Mouse (Mus musculus): ENCODE results near the gene Nupr1l. TPM values are rescaled to one million over a fixed set of nuclear protein-coding genes. Genes with fewer than 3 reads are reported as not detected.
"Not testable (repeated sequence)": the region's sequence is repeated elsewhere in the genome, so short reads cannot be mapped to it uniquely, and the experiment has no call there.

Gene Nupr1l
- polyA plus RNA-seq, 1 experiment from 2014 or later = 4.3 TPM

DNA sequence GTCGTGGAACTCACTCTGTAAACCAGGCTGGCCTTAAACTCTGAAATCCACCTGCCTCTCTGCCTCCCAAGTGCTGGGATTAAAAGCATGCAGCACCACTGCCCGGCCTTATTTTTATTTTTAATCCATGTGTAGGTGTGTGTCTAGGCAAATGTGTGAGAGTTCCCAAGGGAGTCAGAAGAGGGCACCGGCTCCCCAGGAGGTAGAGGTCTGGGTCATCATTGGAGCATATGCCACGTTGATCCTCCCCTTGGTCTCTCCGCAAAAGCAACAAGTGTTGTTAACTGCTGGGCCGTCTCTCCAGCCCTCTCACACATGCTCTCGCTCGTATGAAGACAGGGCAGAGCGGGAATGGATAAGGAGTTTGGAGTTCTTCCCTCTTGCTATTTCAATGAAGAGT lies 10.4 kb downstream of the Nupr1l start:
- Histone ChIP-seq H3K27me3 (replicated peaks) (no peaks in the 10 kb centered on the region), H3K27ac (replicated peaks) (no peak overlapping the region), H3K4me3 (replicated peaks) (no peak overlapping the region), H3K36me3 (no peaks in the 10 kb centered on the region), H3K9me3 (replicated peaks) (no peaks in the 10 kb centered on the region), H3K9ac (replicated peaks) (no peak overlapping the region), H3K4me1 (no peaks in the 10 kb centered on the region), H3K4me2 (no peak overlapping the region)
- WGBS = 85% methylated on average over 9 of the region's 9 CpGs
- no peak for ATAC-seq (ENCODE audit: low FRiP score)

DNA sequence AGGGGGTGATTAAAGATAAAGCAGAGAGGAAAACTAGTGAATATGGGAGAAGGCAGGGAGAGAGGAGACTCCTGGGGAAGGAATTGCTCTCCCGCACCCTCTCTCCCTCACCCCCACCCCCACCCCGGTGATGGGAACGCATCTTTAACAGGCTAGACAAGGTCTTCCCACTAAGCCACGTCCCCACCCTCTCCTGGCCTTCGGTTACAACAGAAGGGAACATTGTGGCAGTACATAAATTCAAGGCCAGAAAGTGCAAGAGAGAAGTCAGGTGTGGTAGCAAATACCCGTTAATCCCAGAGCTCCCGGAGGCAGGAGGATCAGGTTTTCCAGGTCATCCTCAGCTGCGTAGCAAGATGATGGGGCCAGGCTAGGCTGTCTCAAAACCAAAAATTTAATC lies 11.0 kb downstream of the Nupr1l start:
- no peak overlapping the region for H3K27ac ChIP-seq (replicated peaks)
- no peaks in the 10 kb centered on the region for H3K36me3 ChIP-seq
- WGBS = 70% methylated on average over 8 of the region's 8 CpGs
- no peak overlapping the region for H3K4me2 ChIP-seq
- no peaks in the 10 kb centered on the region for H3K4me1 ChIP-seq
- no peak for ATAC-seq (ENCODE audit: low FRiP score)
- no peaks in the 10 kb centered on the region for H3K9me3 ChIP-seq (replicated peaks)
- no peaks in the 10 kb centered on the region for H3K27me3 ChIP-seq (replicated peaks)
- H3K4me3 ChIP-seq (replicated peaks) = no peak overlapping the region
- no peak overlapping the region for H3K9ac ChIP-seq (replicated peaks)

DNA sequence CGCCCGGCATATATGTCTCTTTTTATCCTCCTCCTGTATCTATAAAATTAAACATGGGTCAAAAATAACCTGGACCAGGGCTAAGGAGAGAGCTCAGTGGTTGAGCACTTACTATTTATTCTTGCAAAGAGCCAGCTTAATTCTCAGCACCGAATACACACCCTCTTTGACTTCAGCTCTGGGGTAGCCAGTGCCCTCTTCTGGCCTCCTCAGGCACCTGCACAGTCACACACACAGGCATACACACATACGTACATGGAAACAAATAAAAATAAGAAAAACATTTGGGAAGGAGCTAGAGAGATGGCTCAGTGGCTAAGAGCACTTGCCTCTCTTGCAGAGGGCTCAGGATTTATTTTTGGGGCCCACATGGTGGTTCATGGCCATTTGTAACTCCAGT lies 13.6 kb downstream of the Nupr1l start:
- no peaks in the 10 kb centered on the region for H3K9me3 ChIP-seq (replicated peaks)
- no peak overlapping the region for H3K27ac ChIP-seq (replicated peaks)
- H3K4me1 ChIP-seq = no peaks in the 10 kb centered on the region
- H3K4me3 ChIP-seq (replicated peaks) = no peak overlapping the region
- no peak overlapping the region for H3K4me2 ChIP-seq
- no peaks in the 10 kb centered on the region for H3K36me3 ChIP-seq
- 96% methylated on average over 4 of the region's 4 CpGs for WGBS
- ATAC-seq (ENCODE audit: low FRiP score) = no peak
- no peak overlapping the region for H3K9ac ChIP-seq (replicated peaks)
- H3K27me3 ChIP-seq (replicated peaks) = no peaks in the 10 kb centered on the region

DNA sequence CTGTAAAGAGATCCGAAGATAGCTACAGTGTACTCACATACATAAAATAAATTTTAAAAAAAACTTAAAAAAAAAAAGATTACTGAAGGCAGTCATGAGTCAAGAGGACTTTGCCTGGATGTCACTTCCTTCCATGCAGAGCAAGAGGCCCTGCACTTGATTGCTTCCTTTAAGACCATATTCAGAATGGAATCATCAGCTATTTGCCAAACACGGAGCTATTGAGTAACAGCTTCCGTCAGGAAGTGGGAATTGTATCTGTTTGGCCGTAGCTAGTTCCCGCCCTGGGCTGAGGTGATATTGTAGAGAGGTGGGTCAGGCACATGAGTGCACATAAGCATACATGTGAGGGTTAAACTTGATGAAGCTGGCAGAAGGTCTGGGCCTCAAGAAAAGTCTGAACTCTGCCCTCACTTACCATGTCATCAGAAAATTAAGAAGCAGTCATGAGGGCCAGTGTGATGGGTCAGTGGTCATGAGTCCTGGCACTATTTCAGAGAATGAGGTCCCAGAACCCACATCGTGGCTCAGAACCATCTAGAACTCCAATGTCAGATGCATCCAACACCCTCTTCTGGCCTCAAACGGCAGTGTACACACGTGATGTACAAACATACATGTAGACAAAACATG lies 16.6 kb downstream of the Nupr1l start:
- no peak for ATAC-seq (ENCODE audit: low FRiP score)
- H3K27me3 ChIP-seq (replicated peaks) = no peaks in the 10 kb centered on the region
- 91% methylated on average over 8 of the region's 8 CpGs for WGBS
- H3K9ac ChIP-seq (replicated peaks) = no peak overlapping the region
- no peak overlapping the region for H3K4me3 ChIP-seq (replicated peaks)
- no peak overlapping the region for H3K4me2 ChIP-seq
- H3K27ac ChIP-seq (replicated peaks) = no peak overlapping the region
- no peaks in the 10 kb centered on the region for H3K36me3 ChIP-seq
- no peaks in the 10 kb centered on the region for H3K9me3 ChIP-seq (replicated peaks)
- no peaks in the 10 kb centered on the region for H3K4me1 ChIP-seq

DNA sequence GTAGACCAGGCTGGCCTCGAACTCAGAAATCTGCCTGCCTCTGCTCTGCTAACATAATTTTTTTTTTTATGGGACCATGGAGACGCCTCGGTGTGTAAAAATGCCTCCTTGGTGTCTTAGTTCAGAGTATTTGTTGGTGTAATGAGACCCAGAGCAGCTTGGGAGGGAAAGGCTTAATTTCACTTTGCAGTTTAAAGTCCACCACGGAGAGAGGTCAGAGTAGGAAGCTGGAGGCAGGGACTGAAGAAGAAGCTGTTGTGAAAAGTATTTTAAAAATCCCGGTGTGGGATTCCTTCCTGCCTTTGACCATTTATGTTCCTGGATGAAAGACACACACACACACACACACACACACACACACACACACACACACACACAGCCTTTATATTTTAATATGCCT lies 17.6 kb downstream of the Nupr1l start:
- no peak overlapping the region for H3K4me2 ChIP-seq
- H3K4me1 ChIP-seq = no peaks in the 10 kb centered on the region
- no peak overlapping the region for H3K4me3 ChIP-seq (replicated peaks)
- 86% methylated on average over 5 of the region's 5 CpGs for WGBS
- ATAC-seq (ENCODE audit: low FRiP score) = no peak
- no peaks in the 10 kb centered on the region for H3K36me3 ChIP-seq
- no peaks in the 10 kb centered on the region for H3K9me3 ChIP-seq (replicated peaks)
- H3K27me3 ChIP-seq (replicated peaks) = no peaks in the 10 kb centered on the region
- no peak overlapping the region for H3K9ac ChIP-seq (replicated peaks)
- no peak overlapping the region for H3K27ac ChIP-seq (replicated peaks)

DNA sequence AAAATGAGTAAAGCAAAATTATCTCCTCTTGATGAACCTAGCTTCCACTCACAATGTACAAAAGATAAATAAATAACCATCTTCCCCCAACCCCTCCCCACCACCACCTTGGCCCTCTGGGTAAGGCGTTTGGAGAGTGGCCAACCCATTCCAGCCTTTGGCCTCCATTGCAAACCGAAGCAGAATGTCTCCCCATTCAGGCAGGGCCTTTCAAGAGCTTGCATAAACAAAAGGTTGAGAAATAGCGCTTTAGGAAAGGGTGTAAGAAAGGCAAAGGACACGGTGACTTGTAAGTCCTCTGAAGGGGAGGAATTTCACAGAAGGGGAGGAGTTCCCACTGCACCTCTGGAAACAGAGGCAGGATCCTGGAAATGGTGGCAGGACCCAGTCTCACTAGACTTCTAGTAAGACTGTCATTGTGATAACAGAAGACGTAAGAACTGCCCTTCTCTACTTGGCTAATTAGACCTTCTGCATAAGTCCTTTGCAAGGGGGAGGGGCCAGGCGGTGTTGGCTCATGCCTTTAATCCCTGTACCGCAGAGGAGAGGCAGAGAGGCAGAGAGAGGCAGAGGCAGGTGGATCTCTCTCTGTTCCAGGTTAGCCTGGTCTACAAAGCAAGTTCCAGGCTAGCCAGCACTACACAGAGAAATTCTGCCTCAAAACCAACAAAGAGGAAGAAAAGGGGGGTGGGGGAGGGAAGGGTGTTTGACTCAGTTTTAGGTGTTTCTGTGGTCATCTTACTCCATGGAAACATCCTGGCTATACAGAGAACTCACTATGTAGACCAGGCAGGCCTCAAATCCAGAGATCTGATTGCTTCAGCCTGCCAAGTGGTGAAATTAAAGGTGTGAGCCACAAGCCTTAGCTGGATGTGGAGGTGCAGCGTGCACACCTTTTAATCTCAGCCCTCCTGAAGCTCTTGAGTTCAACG lies 21.9 kb downstream of the Nupr1l start:
- Histone ChIP-seq H3K4me3 (replicated peaks) (no peak overlapping the region), H3K27ac (replicated peaks) (no peak overlapping the region), H3K36me3 (no peaks in the 10 kb centered on the region), H3K4me1 (no peaks in the 10 kb centered on the region), H3K9me3 (replicated peaks) (no peaks in the 10 kb centered on the region), H3K9ac (replicated peaks) (no peak overlapping the region), H3K4me2 (no peak overlapping the region), H3K27me3 (replicated peaks) (no peaks in the 10 kb centered on the region)
- ATAC-seq (ENCODE audit: low FRiP score) = no peak
- 48% methylated on average over 9 of the region's 9 CpGs for WGBS

DNA sequence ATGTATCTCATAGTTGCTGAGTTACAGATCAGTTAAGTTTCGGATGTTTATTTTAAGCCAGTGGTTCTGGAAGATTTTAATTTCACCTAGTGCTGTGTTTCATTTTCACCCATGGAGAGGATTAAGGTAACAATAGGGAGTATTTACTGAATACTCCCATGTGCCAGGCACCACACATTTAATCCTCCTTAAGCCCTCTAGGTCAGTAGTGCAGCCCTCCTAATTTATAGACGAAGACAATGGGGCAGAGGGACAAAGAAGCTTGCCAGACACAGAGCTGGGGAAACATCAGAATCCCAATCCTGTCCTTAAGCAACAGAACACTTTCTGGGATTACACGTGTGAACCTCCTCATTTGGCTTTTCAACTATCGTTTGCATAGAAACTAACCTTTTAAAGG lies 28.6 kb downstream of the Nupr1l start:
- 52% methylated on average over 4 of the region's 4 CpGs for WGBS
- no peak overlapping the region for H3K27ac ChIP-seq (replicated peaks)

DNA sequence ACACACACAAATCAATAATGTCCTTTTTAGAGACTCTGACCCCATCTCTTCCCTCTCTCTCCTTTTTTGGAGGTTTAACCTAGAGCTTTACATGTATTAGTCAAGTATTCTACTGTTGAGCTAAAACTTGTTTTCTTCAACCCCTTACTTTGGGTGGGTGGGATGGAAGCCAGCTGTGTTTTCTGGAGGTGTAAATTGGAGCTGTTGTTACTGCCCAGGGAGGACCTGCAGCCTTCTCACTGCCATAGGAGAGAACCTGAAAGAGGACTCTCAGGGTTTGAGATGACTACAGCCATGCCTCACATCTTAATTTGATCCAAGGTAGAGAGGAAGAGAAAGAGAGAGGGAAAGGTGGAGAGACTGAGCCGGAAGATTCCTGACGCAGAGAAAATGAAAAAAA lies 31.9 kb downstream of the Nupr1l start:
- H3K4me1 ChIP-seq = peaks cover 8% of the 10 kb centered on the region
- WGBS = 79% methylated on average over 2 of the region's 2 CpGs
- no peak overlapping the region for H3K27ac ChIP-seq (replicated peaks)
- H3K4me3 ChIP-seq (replicated peaks) = no peak overlapping the region
- no peak overlapping the region for H3K9ac ChIP-seq (replicated peaks)
- no peak for ATAC-seq (ENCODE audit: low FRiP score)
- no peaks in the 10 kb centered on the region for H3K27me3 ChIP-seq (replicated peaks)
- H3K36me3 ChIP-seq = no peaks in the 10 kb centered on the region
- no peaks in the 10 kb centered on the region for H3K9me3 ChIP-seq (replicated peaks)
- H3K4me2 ChIP-seq = no peak overlapping the region

More for the DNA sequence above, 28.6 kb downstream of the Nupr1l start:
- no peaks in the 10 kb centered on the region for H3K27me3 ChIP-seq (replicated peaks)
- H3K36me3 ChIP-seq = no peaks in the 10 kb centered on the region
- H3K9me3 ChIP-seq (replicated peaks) = no peaks in the 10 kb centered on the region
- no peak overlapping the region for H3K4me2 ChIP-seq
- H3K4me3 ChIP-seq (replicated peaks) = no peak overlapping the region
- ATAC-seq (ENCODE audit: low FRiP score) = no peak
- no peaks in the 10 kb centered on the region for H3K4me1 ChIP-seq
- H3K9ac ChIP-seq (replicated peaks) = no peak overlapping the region

DNA sequence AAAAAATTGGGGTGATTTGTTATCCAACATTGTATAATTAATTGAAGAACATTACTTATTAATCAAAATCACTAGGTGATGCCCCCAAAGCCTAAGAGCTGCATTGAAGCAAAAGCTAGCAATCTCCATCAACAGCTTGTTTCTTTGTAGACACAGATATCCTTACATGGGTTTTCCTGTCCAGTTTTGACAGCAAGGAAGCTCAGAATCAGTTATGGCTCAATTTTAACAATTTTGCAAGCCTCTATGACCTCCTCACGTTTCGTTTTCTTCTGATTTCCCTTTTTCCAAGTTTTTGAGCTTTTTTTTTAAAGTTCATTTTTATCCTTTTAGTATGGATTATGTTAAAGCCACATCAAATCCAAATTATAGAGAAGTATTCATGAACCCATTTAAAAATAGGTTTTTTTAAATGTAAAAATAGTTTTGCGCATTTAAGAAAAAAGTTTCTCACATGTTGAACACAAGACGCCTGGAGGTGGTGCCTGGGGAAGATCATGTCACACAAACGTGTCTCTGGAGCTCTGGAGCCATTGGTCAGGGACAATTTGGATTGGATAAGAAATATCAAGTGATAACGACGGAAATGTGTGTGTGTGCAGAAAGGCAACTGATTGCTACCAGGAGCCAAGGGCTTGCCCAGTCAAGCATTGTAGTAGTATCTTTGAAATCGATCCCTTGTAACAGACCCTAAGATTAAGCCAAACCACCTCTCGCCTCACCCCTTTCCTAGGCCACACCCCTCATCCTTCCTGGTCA lies 32.6 kb downstream of the Nupr1l start:
- Histone ChIP-seq H3K9ac (replicated peaks) (peak overlapping the region; percentile 46), H3K4me1 (peaks cover 8% of the 10 kb centered on the region), H3K27me3 (replicated peaks) (no peaks in the 10 kb centered on the region), H3K4me2 (peak overlapping the region; percentile 61), H3K27ac (replicated peaks) (peak overlapping the region; percentile 73), H3K36me3 (no peaks in the 10 kb centered on the region), H3K4me3 (replicated peaks) (peak overlapping the region; percentile 82), H3K9me3 (replicated peaks) (no peaks in the 10 kb centered on the region)
- 9% methylated on average over 9 of the region's 9 CpGs for WGBS
- no peak for ATAC-seq (ENCODE audit: low FRiP score)

DNA sequence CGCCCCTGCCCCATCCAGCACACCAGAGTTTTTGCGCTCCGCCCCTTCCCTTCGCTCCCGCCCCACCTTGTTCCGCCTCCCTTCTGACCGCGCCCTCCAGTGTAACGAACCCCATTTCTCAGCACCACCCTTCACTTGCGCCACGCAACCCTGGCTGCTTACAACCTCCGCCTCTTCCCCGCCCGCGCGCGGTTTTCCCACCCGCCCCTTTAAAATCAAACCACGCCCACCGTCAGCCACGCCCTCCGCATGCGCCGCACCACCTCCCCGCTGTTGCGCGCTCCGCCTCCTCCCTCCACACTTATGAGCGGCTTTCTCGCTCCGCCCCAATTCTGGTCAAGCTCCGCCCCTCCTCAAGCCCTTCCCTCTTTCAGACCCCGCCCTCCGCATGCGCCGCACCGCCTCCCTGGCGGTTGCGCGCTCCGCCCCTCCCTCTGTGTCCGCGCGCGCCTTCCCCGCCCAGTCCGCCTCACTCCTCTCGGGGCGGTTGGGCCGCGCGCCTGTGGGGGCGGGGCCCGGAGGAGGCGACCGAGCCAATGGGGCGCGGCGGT lies 33.2 kb downstream of the Nupr1l start, which contains the start of gene Vkorc1l1:
Vkorc1l1 (plus strand) TSS at position 476 of the 551 bp plus-strand sequence.
- Histone ChIP-seq H3K27me3 (replicated peaks) (no peaks in the 10 kb centered on the region), H3K36me3 (no peaks in the 10 kb centered on the region), H3K27ac (replicated peaks) (peak within 1 kb of the TSS; percentile 76), H3K4me3 (replicated peaks) (peak within 1 kb of the TSS; percentile 82), H3K9ac (replicated peaks) (peak within 1 kb of the TSS; percentile 79), H3K4me1 (peaks cover 8% of the 10 kb centered on the region), H3K9me3 (replicated peaks) (no peaks in the 10 kb centered on the region), H3K4me2 (peak within 1 kb of the TSS; percentile 71)
- WGBS = under 1% methylated on average over 51 of the region's 59 CpGs
- ATAC-seq (ENCODE audit: low FRiP score) = peak; percentile 97

DNA sequence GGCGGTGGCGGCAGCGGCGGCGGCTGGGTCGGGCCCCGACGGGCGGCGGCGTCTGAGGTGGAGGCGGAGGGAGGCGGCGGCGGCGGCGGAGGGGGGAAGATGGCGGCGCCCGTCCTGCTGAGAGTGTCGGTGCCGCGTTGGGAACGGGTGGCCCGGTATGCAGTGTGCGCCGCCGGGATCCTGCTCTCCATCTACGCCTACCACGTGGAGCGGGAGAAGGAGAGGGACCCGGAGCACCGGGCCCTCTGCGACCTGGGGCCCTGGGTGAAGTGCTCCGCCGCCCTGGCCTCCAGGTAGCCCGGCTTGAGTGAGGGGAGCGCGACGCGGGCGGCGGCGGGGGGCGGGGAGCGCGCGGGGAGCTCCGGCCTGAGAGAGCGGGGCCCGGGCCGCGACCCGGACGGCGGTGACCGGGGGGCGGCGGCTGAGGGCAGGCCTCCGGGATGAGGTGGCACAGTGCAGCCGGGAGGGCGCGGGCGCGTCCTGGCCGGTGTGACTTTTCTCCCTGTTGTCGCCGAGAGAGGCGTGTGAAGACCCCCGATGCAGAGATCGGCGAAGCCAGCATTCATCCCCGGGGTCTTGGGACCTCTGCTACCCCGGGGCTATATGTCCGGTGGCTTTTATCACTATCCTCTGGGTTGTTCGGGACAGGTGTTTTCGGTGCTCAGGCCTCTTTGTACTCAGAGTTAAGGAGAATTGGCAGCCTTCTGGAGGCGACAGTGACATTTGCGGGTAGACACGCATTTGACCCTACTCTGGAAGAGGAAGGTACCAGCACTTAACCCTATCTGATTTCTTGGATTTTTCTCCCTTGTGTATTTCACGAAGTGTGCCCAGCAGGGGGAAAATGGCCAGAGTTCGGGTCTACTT lies 34.0 kb downstream of the Nupr1l start:
- WGBS = under 1% methylated on average over 37 of the region's 82 CpGs
- peak overlapping the region; percentile 76 for H3K27ac ChIP-seq (replicated peaks)
- peak; percentile 56 for ATAC-seq (ENCODE audit: low FRiP score)
- H3K4me2 ChIP-seq = peak overlapping the region; percentile 71
- not testable (repeated sequence) for H3K27me3 ChIP-seq (replicated peaks); H3K36me3 ChIP-seq; H3K4me1 ChIP-seq; H3K9me3 ChIP-seq (replicated peaks)
- peak overlapping the region; percentile 82 for H3K4me3 ChIP-seq (replicated peaks)
- H3K9ac ChIP-seq (replicated peaks) = peak overlapping the region; percentile 79
